Mouse (Mus musculus) MN1 (cell line): ENCODE measurements around the gene Trcg1.

Experiments
- DNase-seq: peaks from one replicate; pipeline ENCODE4 v3.0.0-alpha.2; 2016; ENCODE audit warnings: low spot score

The Trcg1 gene

DNA sequence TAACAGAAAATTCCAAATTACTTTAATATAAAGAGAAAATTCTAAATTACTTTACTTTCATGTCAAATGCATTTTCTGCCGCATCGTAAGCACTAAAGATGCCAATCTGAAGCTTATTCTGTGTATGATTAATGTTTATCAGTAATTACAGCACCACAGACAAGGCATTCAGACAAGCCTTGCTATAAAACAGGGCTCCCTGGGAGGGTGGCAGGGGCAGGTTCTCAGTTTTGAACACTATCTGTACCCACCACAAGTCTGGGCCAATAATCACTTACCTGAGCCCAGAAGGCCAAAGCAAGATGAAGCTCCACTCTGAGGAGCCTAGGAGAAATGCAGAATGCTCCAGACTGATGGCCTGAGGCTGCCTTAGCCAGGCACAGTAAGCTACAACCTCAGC is 61.6 kb downstream of the Trcg1 start:
- no peak for DNase-seq
